Mouse (Mus musculus): ENCODE data around the gene Tex33.

- peak; percentile 41; the same call in 1 of the 2 replicates for TF ChIP-seq CTCF (IDR thresholded peaks at IDR 0.05; ENCODE audit: extremely low read depth, insufficient read length, insufficient replicate concordance, low read depth, low read length)
- no peak for TF ChIP-seq POLR2A (IDR thresholded peaks at IDR 0.05; ENCODE audit: low read depth, low read length)
These were observed 40.8 kb downstream of the Tex33 start for GRCm38 (mm10) chr15:78354958-78355357.
